Mouse (Mus musculus): ENCODE data around the gene Mmaa.

The Mmaa gene

GRCm38 (mm10) chr8:79227194-79227593 is 67.5 kb downstream of the Mmaa start:
- Histone ChIP-seq H3K4me1 (replicated peaks; ENCODE audit: low read depth, low read length) (peaks cover 19% of the 10 kb centered on the region), H3K36me3 (ENCODE audit: insufficient read depth, low read length) (no peaks in the 10 kb centered on the region), H3K9me3 (ENCODE audit: low read length) (peaks cover 18% of the 10 kb centered on the region), H3K4me3 (replicated peaks; ENCODE audit: low read length) (no peak overlapping the region), H3K27me3 (ENCODE audit: insufficient read depth, low read length) (no peaks in the 10 kb centered on the region)
- no peak for TF ChIP-seq CTCF (conservative IDR thresholded peaks at IDR 0.05; ENCODE audit: low read length)
- TF ChIP-seq POU5F1 (IDR thresholded peaks at IDR 0.05; ENCODE audit: borderline replicate concordance, low read length), result no peak
- no peak for TF ChIP-seq NANOG (IDR thresholded peaks at IDR 0.05; ENCODE audit: borderline replicate concordance, low read length)

GRCm38 (mm10) chr8:79226046-79226445 is 68.7 kb downstream of the Mmaa start:
- Histone ChIP-seq H3K9me3 (ENCODE audit: low read length) (peaks cover 18% of the 10 kb centered on the region), H3K36me3 (ENCODE audit: insufficient read depth, low read length) (no peaks in the 10 kb centered on the region), H3K4me3 (replicated peaks; ENCODE audit: low read length) (no peak overlapping the region), H3K4me1 (replicated peaks; ENCODE audit: low read depth, low read length) (peaks cover 19% of the 10 kb centered on the region), H3K27me3 (ENCODE audit: insufficient read depth, low read length) (no peaks in the 10 kb centered on the region)
- no peak for TF ChIP-seq CTCF (conservative IDR thresholded peaks at IDR 0.05; ENCODE audit: low read length)
- TF ChIP-seq NANOG (IDR thresholded peaks at IDR 0.05; ENCODE audit: borderline replicate concordance, low read length), result no peak
- TF ChIP-seq POU5F1 (IDR thresholded peaks at IDR 0.05; ENCODE audit: borderline replicate concordance, low read length), result no peak

- no peak for TF ChIP-seq POU5F1 (IDR thresholded peaks at IDR 0.05; ENCODE audit: borderline replicate concordance, low read length)
- TF ChIP-seq NANOG (IDR thresholded peaks at IDR 0.05; ENCODE audit: borderline replicate concordance, low read length), result no peak
- no peak for TF ChIP-seq CTCF (conservative IDR thresholded peaks at IDR 0.05; ENCODE audit: low read length)
- Histone ChIP-seq H3K27me3 (ENCODE audit: insufficient read depth, low read length) (no peaks in the 10 kb centered on the region), H3K4me3 (replicated peaks; ENCODE audit: low read length) (no peak overlapping the region), H3K9me3 (ENCODE audit: low read length) (peaks cover 18% of the 10 kb centered on the region), H3K36me3 (ENCODE audit: insufficient read depth, low read length) (no peaks in the 10 kb centered on the region), H3K4me1 (replicated peaks; ENCODE audit: low read depth, low read length) (peaks cover 15% of the 10 kb centered on the region)
These were observed 69.2 kb downstream of the Mmaa start for GRCm38 (mm10) chr8:79225586-79225985.

GRCm38 (mm10) chr8:79224363-79224762 is 70.4 kb downstream of the Mmaa start:
- H3K36me3 ChIP-seq (ENCODE audit: insufficient read depth, low read length), result no peaks in the 10 kb centered on the region
- H3K9me3 ChIP-seq (ENCODE audit: low read length), result peaks cover 18% of the 10 kb centered on the region
- H3K4me1 ChIP-seq (replicated peaks; ENCODE audit: low read depth, low read length), result peaks cover 5% of the 10 kb centered on the region; the same call in 1 of the 2 replicates
- H3K4me3 ChIP-seq (replicated peaks; ENCODE audit: low read length), result no peak overlapping the region
- no peaks in the 10 kb centered on the region for H3K27me3 ChIP-seq (ENCODE audit: insufficient read depth, low read length)
- TF ChIP-seq CTCF (conservative IDR thresholded peaks at IDR 0.05; ENCODE audit: low read length), result no peak
- no peak for TF ChIP-seq NANOG (IDR thresholded peaks at IDR 0.05; ENCODE audit: borderline replicate concordance, low read length)
- TF ChIP-seq POU5F1 (IDR thresholded peaks at IDR 0.05; ENCODE audit: borderline replicate concordance, low read length), result no peak; the same call in 1 of the 2 replicates

GRCm38 (mm10) chr8:79222752-79223141 is 72.0 kb downstream of the Mmaa start:
- peaks cover 5% of the 10 kb centered on the region; the same call in 1 of the 2 replicates for H3K4me1 ChIP-seq (replicated peaks; ENCODE audit: low read depth, low read length)
- no peaks in the 10 kb centered on the region for H3K36me3 ChIP-seq (ENCODE audit: insufficient read depth, low read length)
- no peak overlapping the region for H3K4me3 ChIP-seq (replicated peaks; ENCODE audit: low read length)
- peaks cover 18% of the 10 kb centered on the region for H3K9me3 ChIP-seq (ENCODE audit: low read length)
- TF ChIP-seq NANOG (IDR thresholded peaks at IDR 0.05; ENCODE audit: borderline replicate concordance, low read length) (no peak), POU5F1 (IDR thresholded peaks at IDR 0.05; ENCODE audit: borderline replicate concordance, low read length) (no peak), CTCF (conservative IDR thresholded peaks at IDR 0.05; ENCODE audit: low read length) (no peak)
- H3K27me3 ChIP-seq (ENCODE audit: insufficient read depth, low read length), result no peaks in the 10 kb centered on the region

- TF ChIP-seq POU5F1 (IDR thresholded peaks at IDR 0.05; ENCODE audit: borderline replicate concordance, low read length) (no peak), NANOG (IDR thresholded peaks at IDR 0.05; ENCODE audit: borderline replicate concordance, low read length) (no peak), CTCF (conservative IDR thresholded peaks at IDR 0.05; ENCODE audit: low read length) (no peak)
- Histone ChIP-seq H3K4me1 (replicated peaks; ENCODE audit: low read depth, low read length) (peaks cover 5% of the 10 kb centered on the region; the same call in 1 of the 2 replicates), H3K4me3 (replicated peaks; ENCODE audit: low read length) (no peak overlapping the region), H3K36me3 (ENCODE audit: insufficient read depth, low read length) (no peaks in the 10 kb centered on the region), H3K27me3 (ENCODE audit: insufficient read depth, low read length) (no peaks in the 10 kb centered on the region), H3K9me3 (ENCODE audit: low read length) (peaks cover 18% of the 10 kb centered on the region)
These were observed 72.5 kb downstream of the Mmaa start for GRCm38 (mm10) chr8:79222106-79222751.
